ENCODE assay signal across 8 mouse cellular contexts in the genomic region with DNA sequence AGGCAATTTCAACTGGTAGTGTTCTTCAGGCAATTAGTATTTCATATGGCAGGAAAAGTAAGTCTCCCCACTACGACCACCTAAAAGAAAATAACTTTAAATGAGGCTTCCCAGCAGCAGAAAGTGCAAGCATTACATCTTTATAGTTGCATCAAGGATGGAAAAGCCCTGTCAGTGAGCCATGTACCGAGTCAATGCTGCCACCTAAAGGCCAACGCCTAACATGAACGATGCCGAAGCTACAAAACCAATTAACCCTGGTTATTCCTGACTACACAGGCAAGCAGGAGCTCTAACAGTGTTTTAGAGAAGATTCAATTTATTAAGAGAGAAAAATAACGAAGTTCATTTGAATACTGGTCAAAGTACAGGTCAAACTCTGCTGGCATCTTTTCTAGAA. TPM values are rescaled to one million over a fixed set of nuclear protein-coding genes. Genes with fewer than 3 reads are reported as not detected.
DNase-seq lines count a peak whose midpoint lies in the region; ATAC-seq and TF ChIP-seq lines count a peak whose summit lies in the region.

No protein-coding gene starts in this region.

- no peak overlapping the region for H3K9ac ChIP-seq in intestine, postnatal 0 days (ENCODE audit: low read depth, low read length)
- H3K9ac ChIP-seq in liver, embryonic 14.5 days (replicated peaks): no peak overlapping the region
- no peak overlapping the region for H3K9ac ChIP-seq in neural tube, embryonic 14.5 days (replicated peaks; ENCODE audit: low read depth, low read length)

- WGBS in intestine, postnatal 0 days: 6% methylated on average over 6 of the region's 6 CpGs
- 7% methylated on average over 6 of the region's 6 CpGs for WGBS in liver, embryonic 14.5 days (ENCODE audit: insufficient replicate concordance)
- 8% methylated on average over 6 of the region's 6 CpGs for whole genome bisulfite sequencing in neural tube, embryonic 14.5 days

- H3K27ac ChIP-seq in intestine, postnatal 0 days (ENCODE audit: low read depth, low read length): no peak overlapping the region
- no peak overlapping the region for H3K27ac ChIP-seq in liver, embryonic 14.5 days
- H3K27ac ChIP-seq in neural tube, embryonic 14.5 days (ENCODE audit: low read depth, low read length): no peak overlapping the region

- no peaks in the 10 kb centered on the region for H3K9me3 ChIP-seq in intestine, postnatal 0 days (ENCODE audit: control insufficient read depth)
- no peaks in the 10 kb centered on the region for H3K9me3 ChIP-seq in liver, embryonic 14.5 days (ENCODE audit: control insufficient read depth, low read length)
- no peaks in the 10 kb centered on the region for H3K9me3 ChIP-seq in neural tube, embryonic 14.5 days (ENCODE audit: control insufficient read depth, low read length)

- no peaks in the 10 kb centered on the region for H3K36me3 ChIP-seq in C2C12 (ENCODE audit: control insufficient read depth, insufficient read depth)
- H3K36me3 ChIP-seq in intestine, postnatal 0 days (ENCODE audit: control insufficient read depth, insufficient read depth): 0 out of 2 replicates have a peak, but pooled peaks cover 9% of the 10 kb centered on the region
- H3K36me3 ChIP-seq in liver, embryonic 14.5 days (replicated peaks; ENCODE audit: control insufficient read depth, insufficient read depth, low read depth): no peaks in the 10 kb centered on the region
- H3K36me3 ChIP-seq in neural tube, embryonic 14.5 days (ENCODE audit: control insufficient read depth, insufficient read depth, low read length): no peaks in the 10 kb centered on the region

- H3K79me2 ChIP-seq in C2C12 (ENCODE audit: control insufficient read depth, insufficient read depth): no peaks in the 10 kb centered on the region

- ATAC-seq in Patski: peak; percentile 89
- ATAC-seq in intestine, postnatal 0 days: no peak
- ATAC-seq in liver, embryonic 14.5 days (ENCODE audit: insufficient read depth): no peak
- peak; percentile 82; the same call in 1 of the 2 replicates for ATAC-seq in neural tube, embryonic 14.5 days (ENCODE audit: low read depth)

- H3K4me3 ChIP-seq in C2C12 (ENCODE audit: insufficient read depth, poor library complexity, severe bottlenecking): no peak overlapping the region
- H3K4me3 ChIP-seq in intestine, postnatal 0 days (ENCODE audit: low read depth, low read length): no peak overlapping the region
- H3K4me3 ChIP-seq in liver, embryonic 14.5 days (ENCODE audit: insufficient read depth in 1 of 2, low read depth in 2 of 2, low read length in 2 of 2): no peak overlapping the region
- no peak overlapping the region for H3K4me3 ChIP-seq in neural tube, embryonic 14.5 days (ENCODE audit: low read depth, low read length)

- POLR2A ChIA-PET in Patski (lab: Charles Lee): no interaction called here

- no peaks in the 10 kb centered on the region for H3K4me1 ChIP-seq in intestine, postnatal 0 days (replicated peaks; ENCODE audit: control insufficient read depth, insufficient read depth, low read length)
- H3K4me1 ChIP-seq in liver, embryonic 14.5 days (replicated peaks; ENCODE audit: control insufficient read depth in 2 of 2, insufficient read depth in 2 of 2, low read length in 1 of 2): peaks cover 0 to under 1% of the 10 kb centered on the region in 2 experiments; a peak in 1 of 4 replicates
- 0 out of 2 replicates have a peak, but pooled peaks cover 3% of the 10 kb centered on the region for H3K4me1 ChIP-seq in neural tube, embryonic 14.5 days (ENCODE audit: control insufficient read depth, insufficient read depth, low read length)

- H3K4me2 ChIP-seq in intestine, postnatal 0 days (replicated peaks; ENCODE audit: low read depth): no peak overlapping the region
- H3K4me2 ChIP-seq in liver, embryonic 14.5 days (ENCODE audit: low read depth): no peak overlapping the region
- no peak overlapping the region for H3K4me2 ChIP-seq in neural tube, embryonic 14.5 days (ENCODE audit: low read depth, low read length)

- DNase-seq in Patski (ENCODE audit: low read depth, low spot score): peak; percentile 17
- peak; percentile 81 to 82 for DNase-seq in cerebellum, postnatal 10 days
- DNase-seq in frontal cortex, postnatal 36 days (ENCODE audit: low spot score in 2 of 2): peak; percentile 60 to 78
- peak; percentile 26 to 34 (median 28) for DNase-seq in liver, embryonic 14.5 days (ENCODE audit: low read depth in 3 of 3, low spot score in 3 of 3)
- DNase-seq in thymus, postnatal 25 days: peak; percentile 54

- CTCF ChIA-PET in Patski (lab: Charles Lee): interaction anchor here (0.8 to 3.1 kb wide), 17 partner anchors 12 to 152 kb away, joined by 3 to 25 read pairs (median 4); no protein-coding TSS in a partner anchor

- in situ Hi-C loops in Patski (cut with MboI; ENCODE audit: low pct_unique_long_range_greater_than_20kb): no loop called here

- H3K27me3 ChIP-seq in C2C12 (ENCODE audit: control insufficient read depth, insufficient read depth, insufficient read length) (no peaks in the 10 kb centered on the region), Patski (no peaks in the 10 kb centered on the region)
- H3K27me3 ChIP-seq in intestine, postnatal 0 days (replicated peaks; ENCODE audit: control insufficient read depth, insufficient read depth, low read length): no peaks in the 10 kb centered on the region
- H3K27me3 ChIP-seq in liver, embryonic 14.5 days (ENCODE audit: control insufficient read depth, insufficient read depth, low read length): no peaks in the 10 kb centered on the region
- H3K27me3 ChIP-seq in neural tube, embryonic 14.5 days (ENCODE audit: control insufficient read depth, insufficient read depth, low read length): no peaks in the 10 kb centered on the region

- TF ChIP-seq CTCF in C2C12 (IDR thresholded peaks at IDR 0.05; ENCODE audit: control insufficient read depth, insufficient read depth, insufficient read length) (peak; percentile 64), Patski (IDR thresholded peaks at IDR 0.05) (peak; percentile 91)
- peak; percentile 93 for TF ChIP-seq CTCF in intestine, postnatal 0 days (IDR thresholded peaks at IDR 0.05; ENCODE audit: low read depth)
- TF ChIP-seq CTCF in liver, embryonic 14.5 days (IDR thresholded peaks at IDR 0.05; ENCODE audit: low read depth): peak; percentile 78

- no peak overlapping the region for H3ac ChIP-seq in C2C12 (ENCODE audit: control insufficient read depth, insufficient read length, low read depth)

- no peak for TF ChIP-seq EP300 in liver, embryonic 14.5 days (IDR thresholded peaks at IDR 0.05; ENCODE audit: low read depth)

- no peaks in the 10 kb centered on the region for H3K79me3 ChIP-seq in C2C12 (ENCODE audit: low read depth)

TF ChIP-seq in C2C12, 6 proteins besides CTCF, POLR2A, EP300 and RAD21:
- TF ChIP-seq CEBPB (IDR thresholded peaks at IDR 0.05; ENCODE audit: low read depth) (no peak), MYOD1 (IDR thresholded peaks at IDR 0.05; ENCODE audit: control insufficient read depth, insufficient read length, low read depth) (no peak), FOSL1 (IDR thresholded peaks at IDR 0.05; ENCODE audit: insufficient read depth, low read length, poor library complexity, severe bottlenecking) (no peak), USF1 (IDR thresholded peaks at IDR 0.05; ENCODE audit: low read depth) (no peak), MAX (IDR thresholded peaks at IDR 0.05) (no peak), MYOG (IDR thresholded peaks at IDR 0.05; ENCODE audit: control insufficient read depth, extremely low read depth, insufficient read length) (no peak)

RNA-seq across cellular contexts. Expression of a gene that starts 32.0 kb away (rescaled TPM):
- 6.3 TPM for polyA plus RNA-seq in C2C12 (2012; fragmentation: generic; extraction: Trizol)
- 28.7 TPM for polyA plus RNA-seq in Patski (2021)
- 4.3 and 6.3 TPM in 2 replicates for polyA plus RNA-seq in intestine, postnatal 0 days (2015; fragmentation: Nextera tagmentation; extraction: Ambion mirVana)
- polyA plus RNA-seq in liver, embryonic 14.5 days (2012; rRNA removed): 1.7 and 1.9 TPM in 2 replicates
- polyA plus RNA-seq in liver, embryonic 14.5 days (2014; fragmentation: Nextera tagmentation; extraction: Ambion mirVana): 1.9 and 2.6 TPM in 2 replicates
- polyA plus RNA-seq in neural tube, embryonic 14.5 days (2014; fragmentation: Nextera tagmentation; extraction: Ambion mirVana): 14.5 and 17.4 TPM in 2 replicates

Comparison
In these comparisons a context has a peak if more than half of its experiments do, and no peak if none do; other contexts are left out.
1. ATAC-seq: peak in Patski (single experiment) and neural tube, embryonic 14.5 days (single experiment); none in intestine, postnatal 0 days (single experiment) and liver, embryonic 14.5 days (single experiment).
2. DNase-seq: peak in every context shown above with its lines; median percentile 82 in cerebellum, postnatal 10 days; 69 in frontal cortex, postnatal 36 days; 54 in thymus, postnatal 25 days; 28 in liver, embryonic 14.5 days; 17 in Patski.
3. Peak in every context shown above with its lines, with median percentiles within 50 percentile points of each other: CTCF ChIP-seq.